Mouse (Mus musculus): ENCODE measurements around the gene Pgam5. TPM values are rescaled to one million over a fixed set of nuclear protein-coding genes. Genes with fewer than 3 reads are reported as not detected.

Pgam5 gene
- polyA plus RNA-seq, 1 experiment from 2014 or later, result 77.5 TPM

DNA sequence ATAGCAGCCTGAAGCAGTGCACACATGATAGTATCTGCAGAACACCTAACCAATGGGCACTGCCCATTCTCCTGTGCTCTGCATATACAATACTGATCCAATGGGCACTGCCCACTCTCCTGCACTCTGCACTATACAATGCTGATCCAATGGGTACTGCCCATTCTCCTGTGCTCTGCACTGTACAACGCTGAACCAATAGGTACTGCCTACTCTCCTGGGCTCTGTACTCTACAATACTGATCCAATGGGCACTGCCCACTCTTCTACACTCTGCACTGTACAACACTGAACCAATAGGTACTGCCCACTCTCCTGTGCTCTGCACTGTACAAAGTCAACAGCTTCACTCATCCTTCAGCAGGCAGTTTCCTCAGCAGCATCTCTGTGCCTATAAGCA lies 7.2 kb upstream of the Pgam5 start:
- Histone ChIP-seq H3K4me2 (replicated peaks) (no peak overlapping the region), H3K4me1 (no peaks in the 10 kb centered on the region), H3K36me3 (no peaks in the 10 kb centered on the region), H3K9ac (no peak overlapping the region), H3K4me3 (no peak overlapping the region), H3K27ac (no peak overlapping the region), H3K9me3 (replicated peaks) (no peaks in the 10 kb centered on the region), H3K27me3 (no peaks in the 10 kb centered on the region)
- ATAC-seq (ENCODE audit: low FRiP score), result 0 out of 2 replicates have a peak, but pooled peaks have one; percentile 32
- WGBS, result 88% methylated on average over 1 of the region's 1 CpGs

DNA sequence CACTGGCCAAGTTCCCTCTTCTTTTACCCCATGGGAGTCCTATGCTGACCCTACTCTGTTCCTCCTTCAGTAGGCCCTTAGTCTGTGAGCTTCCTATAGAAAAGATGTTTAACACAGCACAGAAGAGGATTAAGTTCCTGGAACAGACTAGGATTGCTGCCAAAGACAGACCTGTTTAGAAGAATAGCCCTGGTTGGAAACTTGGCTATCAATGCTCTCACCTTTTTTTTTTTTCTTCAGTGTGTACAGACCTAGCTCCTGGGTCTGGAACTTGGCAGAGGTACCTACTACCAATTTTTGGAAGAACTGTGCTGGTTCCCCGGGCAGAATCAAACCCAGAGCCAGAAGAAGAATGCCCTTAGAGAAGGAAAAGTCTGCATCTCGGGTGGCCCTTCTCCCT lies 6.7 kb upstream of the Pgam5 start:
- WGBS, result 75% methylated on average over 2 of the region's 2 CpGs

GRCm38 (mm10) chr5:110274846-110275245 lies 5.1 kb upstream of the Pgam5 start:
- H3K4me1 ChIP-seq, result no peaks in the 10 kb centered on the region
- H3K9me3 ChIP-seq (replicated peaks), result no peaks in the 10 kb centered on the region
- ATAC-seq (ENCODE audit: low FRiP score), result no peak
- H3K36me3 ChIP-seq, result no peaks in the 10 kb centered on the region
- no peak overlapping the region for H3K9ac ChIP-seq
- no peak overlapping the region for H3K4me3 ChIP-seq
- H3K27ac ChIP-seq, result no peak overlapping the region
- 77% methylated on average over 2 of the region's 2 CpGs for WGBS
- no peaks in the 10 kb centered on the region for H3K27me3 ChIP-seq
- no peak overlapping the region for H3K4me2 ChIP-seq (replicated peaks)

More for the DNA sequence above, 6.7 kb upstream of the Pgam5 start:
- no peak for ATAC-seq (ENCODE audit: low FRiP score)
- no peak overlapping the region for H3K9ac ChIP-seq
- H3K4me2 ChIP-seq (replicated peaks), result no peak overlapping the region
- H3K4me1 ChIP-seq, result no peaks in the 10 kb centered on the region
- H3K27ac ChIP-seq, result no peak overlapping the region
- no peaks in the 10 kb centered on the region for H3K27me3 ChIP-seq
- no peak overlapping the region for H3K4me3 ChIP-seq
- no peaks in the 10 kb centered on the region for H3K36me3 ChIP-seq
- no peaks in the 10 kb centered on the region for H3K9me3 ChIP-seq (replicated peaks)

DNA sequence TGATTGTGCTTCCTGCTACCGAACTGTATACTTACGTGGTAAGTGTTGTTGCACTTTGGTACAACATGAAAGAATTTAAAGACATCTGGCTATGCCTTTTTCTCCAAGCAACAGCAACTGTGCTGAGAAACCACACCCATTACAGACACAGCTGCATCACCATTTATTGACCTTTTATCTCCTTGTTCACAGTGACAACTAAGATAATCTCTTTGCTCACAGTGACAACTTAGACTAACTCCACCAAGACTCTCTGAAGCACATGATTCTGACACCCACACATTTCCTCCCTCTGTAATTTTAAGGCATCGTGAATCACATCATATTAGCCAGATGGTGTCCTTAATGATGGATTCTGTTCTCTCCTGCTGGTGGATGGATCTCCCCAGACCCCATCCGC lies 4.4 kb upstream of the Pgam5 start:
- H3K4me1 ChIP-seq, result no peaks in the 10 kb centered on the region; the same call in 1 of the 2 replicates
- no peak overlapping the region for H3K27ac ChIP-seq
- H3K9ac ChIP-seq, result no peak overlapping the region
- ATAC-seq (ENCODE audit: low FRiP score), result no peak
- H3K4me3 ChIP-seq, result no peak overlapping the region
- 83% methylated on average over 4 of the region's 4 CpGs for WGBS
- no peak overlapping the region for H3K4me2 ChIP-seq (replicated peaks)
- no peaks in the 10 kb centered on the region for H3K9me3 ChIP-seq (replicated peaks)
- no peaks in the 10 kb centered on the region for H3K36me3 ChIP-seq
- H3K27me3 ChIP-seq, result no peaks in the 10 kb centered on the region

DNA sequence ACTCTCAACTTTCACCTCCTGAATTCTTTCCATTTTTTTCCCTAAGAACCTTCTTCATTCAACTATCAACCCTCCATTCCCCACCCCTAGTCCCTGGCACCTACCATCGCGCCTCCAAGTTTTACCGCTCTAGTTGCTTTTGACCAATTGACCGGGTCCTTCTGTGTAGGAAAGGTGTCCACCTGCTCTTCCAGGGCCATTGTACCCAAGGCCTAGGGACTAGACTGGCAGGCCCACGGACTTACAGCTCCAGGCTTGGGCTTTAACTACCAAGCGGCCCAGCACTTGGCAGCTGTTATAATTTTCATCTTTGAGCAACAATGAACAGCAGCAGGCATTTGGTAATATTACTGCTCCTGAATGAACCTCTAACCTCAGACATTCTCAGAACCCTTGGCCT lies 529 bp upstream of the Pgam5 start:
- Histone ChIP-seq H3K4me3 (no peak overlapping the region), H3K9me3 (replicated peaks) (no peaks in the 10 kb centered on the region), H3K4me1 (peaks cover 8% of the 10 kb centered on the region), H3K27ac (no peak overlapping the region), H3K36me3 (peaks cover 23% of the 10 kb centered on the region), H3K4me2 (replicated peaks) (no peak overlapping the region), H3K9ac (no peak overlapping the region), H3K27me3 (no peaks in the 10 kb centered on the region)
- WGBS, result 89% methylated on average over 6 of the region's 6 CpGs
- no peak for ATAC-seq (ENCODE audit: low FRiP score)

GRCm38 (mm10) chr5:110266941-110267340 lies 2.8 kb downstream of the Pgam5 start:
- H3K36me3 ChIP-seq, result peaks cover 42% of the 10 kb centered on the region
- no peak overlapping the region for H3K4me2 ChIP-seq (replicated peaks)
- H3K27me3 ChIP-seq, result no peaks in the 10 kb centered on the region
- H3K9ac ChIP-seq, result no peak overlapping the region
- WGBS, result 92% methylated on average over 4 of the region's 4 CpGs
- no peaks in the 10 kb centered on the region for H3K9me3 ChIP-seq (replicated peaks)
- H3K27ac ChIP-seq, result no peak overlapping the region
- ATAC-seq (ENCODE audit: low FRiP score), result no peak
- peaks cover 8% of the 10 kb centered on the region for H3K4me1 ChIP-seq
- H3K4me3 ChIP-seq, result no peak overlapping the region

DNA sequence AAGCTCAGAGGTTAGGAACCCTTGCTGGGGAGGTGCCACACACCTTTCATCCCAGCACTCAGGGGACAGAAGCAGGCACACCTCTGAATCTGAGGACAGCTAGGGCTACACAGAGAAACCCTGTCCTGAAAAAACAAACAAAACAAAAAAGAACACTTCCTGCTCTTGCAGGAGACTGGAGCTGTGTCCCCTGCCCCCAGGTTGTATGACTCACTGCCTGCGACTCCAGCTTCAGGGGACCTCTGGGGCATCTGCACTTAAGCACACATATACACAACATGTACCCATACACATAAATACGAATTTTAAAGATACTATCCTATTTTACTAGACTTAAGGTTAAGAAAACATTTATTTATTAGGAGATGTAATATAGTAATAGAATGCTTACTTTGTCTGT lies 25.6 kb downstream of the Pgam5 start:
- Histone ChIP-seq H3K4me3 (no peak overlapping the region), H3K27me3 (no peaks in the 10 kb centered on the region), H3K9me3 (replicated peaks) (no peaks in the 10 kb centered on the region), H3K9ac (no peak overlapping the region), H3K4me2 (replicated peaks) (no peak overlapping the region), H3K27ac (no peak overlapping the region), H3K4me1 (no peaks in the 10 kb centered on the region), H3K36me3 (peaks cover 87% of the 10 kb centered on the region)
- ATAC-seq (ENCODE audit: low FRiP score), result no peak
- 93% methylated on average over 2 of the region's 2 CpGs for WGBS

GRCm38 (mm10) chr5:110232346-110232745 lies 37.4 kb downstream of the Pgam5 start:
- H3K4me2 ChIP-seq (replicated peaks), result peak overlapping the region; percentile 62; the same call in 1 of the 2 replicates
- no peak overlapping the region for H3K4me3 ChIP-seq
- no peaks in the 10 kb centered on the region for H3K27me3 ChIP-seq
- no peak overlapping the region for H3K9ac ChIP-seq
- peaks cover 20% of the 10 kb centered on the region for H3K4me1 ChIP-seq
- no peak overlapping the region for H3K27ac ChIP-seq
- WGBS, result 87% methylated on average over 6 of the region's 6 CpGs
- no peak for ATAC-seq (ENCODE audit: low FRiP score)
- peaks cover 23% of the 10 kb centered on the region for H3K36me3 ChIP-seq
- H3K9me3 ChIP-seq (replicated peaks), result no peaks in the 10 kb centered on the region

DNA sequence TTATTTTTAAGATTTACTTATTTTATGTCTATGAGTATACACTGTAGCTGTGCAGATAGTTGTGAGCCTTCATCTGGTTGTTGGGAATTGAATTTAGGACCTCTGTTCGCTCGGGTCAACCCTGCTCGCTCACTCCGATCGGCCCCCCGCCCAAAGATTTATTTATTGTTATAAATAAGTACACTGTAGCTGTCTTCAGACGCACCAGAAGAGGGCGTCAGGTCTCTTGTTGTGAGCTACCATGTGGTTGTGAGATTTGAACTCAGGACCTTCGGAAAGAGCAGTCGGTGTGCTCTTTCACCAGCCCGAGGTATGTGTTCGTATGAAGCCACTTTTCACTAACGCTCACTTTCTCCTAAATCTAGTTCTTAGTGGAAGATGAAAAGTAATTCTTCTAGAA lies 38.1 kb downstream of the Pgam5 start:
- Histone ChIP-seq H3K27ac (no peak overlapping the region), H3K4me3 (peak overlapping the region; percentile 89), H3K4me1 (peaks cover 20% of the 10 kb centered on the region), H3K4me2 (replicated peaks) (peak overlapping the region; percentile 62), H3K9me3 (replicated peaks) (no peaks in the 10 kb centered on the region), H3K27me3 (no peaks in the 10 kb centered on the region), H3K9ac (peak overlapping the region; percentile 87), H3K36me3 (peaks cover 20% of the 10 kb centered on the region)
- no peak for ATAC-seq (ENCODE audit: low FRiP score)
- 50% methylated on average over 13 of the region's 13 CpGs for WGBS

- under 1% methylated on average over 80 of the region's 81 CpGs for WGBS
- peak within 1 kb of the TSS; percentile 87 for H3K9ac ChIP-seq
- peak within 1 kb of the TSS; percentile 89 for H3K4me3 ChIP-seq
- no peaks in the 10 kb centered on the region for H3K9me3 ChIP-seq (replicated peaks)
- H3K36me3 ChIP-seq, result peaks cover 14% of the 10 kb centered on the region
- peak within 1 kb of the TSS; percentile 62 for H3K4me2 ChIP-seq (replicated peaks)
- peak; percentile 97 for ATAC-seq (ENCODE audit: low FRiP score)
- peaks cover 20% of the 10 kb centered on the region for H3K4me1 ChIP-seq
- no peaks in the 10 kb centered on the region for H3K27me3 ChIP-seq
- peak within 1 kb of the TSS; percentile 95 for H3K27ac ChIP-seq
Measured at GRCm38 (mm10) chr5:110230780-110231461, 38.8 kb downstream of the Pgam5 start, which contains the start of gene Ankle2. Ankle2 (plus strand) TSS chr5:110231004.

DNA sequence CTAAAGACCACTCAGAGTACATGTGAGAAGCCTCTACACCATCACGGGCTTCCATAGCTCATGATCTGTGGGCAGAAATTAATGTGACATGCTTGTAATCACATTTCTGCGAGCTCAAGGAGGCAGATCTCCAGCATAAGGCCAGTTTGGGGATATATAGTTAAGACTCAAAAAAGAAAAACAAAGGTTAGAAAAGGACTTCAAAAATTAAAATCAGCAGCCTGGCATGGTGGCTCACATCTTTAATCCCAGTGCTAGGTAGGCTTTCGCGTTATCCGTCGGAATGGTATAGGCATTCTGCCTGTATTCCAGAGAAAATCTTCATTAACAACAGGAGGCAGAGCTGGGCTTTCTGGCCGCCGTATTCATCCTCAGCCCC lies 39.3 kb downstream of the Pgam5 start:
- 7% methylated on average over 8 of the region's 8 CpGs for WGBS
- peak; percentile 26; the same call in 1 of the 2 replicates for ATAC-seq (ENCODE audit: low FRiP score)
- peak overlapping the region; percentile 62 for H3K4me2 ChIP-seq (replicated peaks)

DNA sequence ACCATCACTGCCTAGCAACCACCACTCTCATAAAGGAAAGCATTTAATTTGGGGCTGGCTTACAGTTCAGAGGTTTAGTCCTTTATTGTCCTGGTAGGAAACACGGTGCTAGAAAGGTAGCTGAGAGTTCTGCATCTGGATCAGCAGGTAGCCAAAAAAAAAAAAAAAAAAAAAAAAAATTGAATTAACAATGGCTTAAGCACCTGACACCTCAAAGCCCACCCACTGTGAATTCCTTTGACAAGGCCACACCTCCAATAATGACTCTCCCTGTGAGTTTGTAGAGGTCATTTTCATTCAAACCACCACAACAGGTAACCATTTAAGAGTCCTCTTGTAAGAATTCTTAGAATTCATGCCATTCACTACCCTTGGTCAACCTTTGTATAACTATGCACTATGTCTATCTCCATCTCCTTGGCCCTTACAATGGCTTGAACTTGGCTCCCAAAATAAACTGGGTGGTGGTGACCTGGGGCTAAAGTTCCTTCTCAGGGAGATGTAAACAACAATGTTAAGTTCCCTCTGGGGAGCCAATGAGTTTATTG lies 42.3 kb downstream of the Pgam5 start:
- ATAC-seq (ENCODE audit: low FRiP score), result no peak
- Histone ChIP-seq H3K4me3 (no peak overlapping the region), H3K9ac (no peak overlapping the region), H3K4me1 (peaks cover 15% of the 10 kb centered on the region), H3K4me2 (replicated peaks) (no peak overlapping the region), H3K27ac (no peak overlapping the region), H3K27me3 (no peaks in the 10 kb centered on the region), H3K36me3 (peaks cover 25% of the 10 kb centered on the region), H3K9me3 (replicated peaks) (no peaks in the 10 kb centered on the region)
- 38% methylated on average over 1 of the region's 1 CpGs for WGBS

More for the DNA sequence above, 39.3 kb downstream of the Pgam5 start:
- peaks cover 20% of the 10 kb centered on the region for H3K4me1 ChIP-seq
- peak overlapping the region; percentile 87 for H3K9ac ChIP-seq
- H3K27me3 ChIP-seq, result no peaks in the 10 kb centered on the region
- H3K4me3 ChIP-seq, result peak overlapping the region; percentile 89
- H3K9me3 ChIP-seq (replicated peaks), result no peaks in the 10 kb centered on the region
- peaks cover 14% of the 10 kb centered on the region for H3K36me3 ChIP-seq
- peak overlapping the region; percentile 95 for H3K27ac ChIP-seq

DNA sequence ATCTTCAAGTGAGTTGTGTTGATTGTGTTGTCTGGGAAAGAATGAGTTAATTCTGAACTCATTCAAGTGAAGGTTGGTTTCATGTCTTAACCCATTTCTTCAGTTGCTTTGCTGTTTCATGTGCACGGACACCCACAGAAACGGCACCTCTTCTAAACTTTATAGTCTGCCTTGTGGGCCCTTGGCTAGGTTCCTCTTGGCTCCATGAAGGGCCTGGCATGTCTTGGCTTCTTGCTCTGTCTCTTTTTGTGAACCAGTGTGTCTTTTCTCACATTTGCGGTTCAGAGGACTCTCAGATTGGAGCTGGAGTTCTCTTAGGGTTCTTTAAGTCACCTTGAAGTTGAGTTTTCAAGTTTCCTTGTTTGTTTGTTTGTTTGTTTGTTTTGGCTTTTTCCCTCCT lies 44.7 kb downstream of the Pgam5 start:
- peaks cover 49% of the 10 kb centered on the region for H3K36me3 ChIP-seq
- no peak overlapping the region for H3K9ac ChIP-seq
- no peaks in the 10 kb centered on the region for H3K27me3 ChIP-seq
- H3K9me3 ChIP-seq (replicated peaks), result no peaks in the 10 kb centered on the region
- ATAC-seq (ENCODE audit: low FRiP score), result no peak
- peaks cover 3% of the 10 kb centered on the region for H3K4me1 ChIP-seq
- 97% methylated on average over 3 of the region's 3 CpGs for WGBS
- no peak overlapping the region for H3K4me3 ChIP-seq
- no peak overlapping the region for H3K4me2 ChIP-seq (replicated peaks)
- no peak overlapping the region for H3K27ac ChIP-seq
